Mouse (Mus musculus) ES-E14 (cell line): ENCODE data around the gene Lpp. TPM values are rescaled to one million over a fixed set of nuclear protein-coding genes. Genes with fewer than 3 reads are reported as not detected.

ENCODE experiments used
- DNase-seq: peaks from one replicate; pipeline ENCODE4 v3.0.0-alpha.2; 2013; ENCODE audit warnings: low read depth, low spot score
- H3K27ac ChIP-seq: 2 replicates; pipeline ENCODE4 v1.5.1; 2012; ENCODE audit warnings: low read depth, mild to moderate bottlenecking, low read length, moderate library complexity, mixed read lengths; ENCODE audit not compliant: poor library complexity, insufficient read depth, severe bottlenecking
- H3K36me3 ChIP-seq: 2 replicates; pipeline ENCODE4 v1.6.1; 2012; ENCODE audit warnings: mild to moderate bottlenecking, low read length, moderate library complexity, mixed read lengths; ENCODE audit not compliant: control insufficient read depth, poor library complexity, insufficient read depth, severe bottlenecking
- H3K4me1 ChIP-seq, 2 experiments: fragments of 150-350 bp in 1 of 2; sonication (generic) in 1 of 2; 2 replicates each; pipeline ENCODE4 v1.6.1; 2012; ENCODE audit warnings: low read length in 2 of 2, mild to moderate bottlenecking in 1 of 2, mixed read lengths in 1 of 2; ENCODE audit not compliant: control insufficient read depth in 2 of 2, insufficient read depth in 2 of 2, poor library complexity in 1 of 2
- H3K4me3 ChIP-seq, 2 experiments: fragments of 150-350 bp in 1 of 2; sonication (generic) in 1 of 2; 2 replicates each; pipeline ENCODE4 v1.5.1; 2012; ENCODE audit warnings: low read length in 2 of 2, low read depth in 1 of 2, mild to moderate bottlenecking in 1 of 2, mixed read lengths in 1 of 2; ENCODE audit not compliant: insufficient read depth in 1 of 2, poor library complexity in 1 of 2, severe bottlenecking in 1 of 2
- H3K9ac ChIP-seq: 2 replicates; pipeline ENCODE4 v1.6.1; 2012; ENCODE audit warnings: low read depth, mild to moderate bottlenecking, low read length, mixed read lengths; ENCODE audit not compliant: poor library complexity, insufficient read depth, severe bottlenecking
- H3K9me3 ChIP-seq: fragments of 150-350 bp; sonication (generic); 2 replicates; pipeline ENCODE4 v1.6.1; 2012; ENCODE audit warnings: low read depth, mild to moderate bottlenecking, low read length; ENCODE audit not compliant: control insufficient read depth, insufficient read depth
- CHD2 ChIP-seq: IDR thresholded peaks from 2 replicates; pipeline ENCODE4 v1.6.1; 2014; ENCODE audit warnings: mild to moderate bottlenecking, low read depth, low read length, inconsistent platforms
- HCFC1 ChIP-seq: IDR thresholded peaks from 2 replicates; pipeline ENCODE4 v1.6.1; 2012; ENCODE audit warnings: low read length, inconsistent platforms, borderline replicate concordance; ENCODE audit not compliant: insufficient read depth
- MAFK ChIP-seq: IDR thresholded peaks from 2 replicates; pipeline ENCODE4 v1.6.1; 2014; ENCODE audit warnings: mild to moderate bottlenecking, low read depth, low read length, inconsistent platforms; ENCODE audit not compliant: insufficient read depth
- ZC3H11A ChIP-seq: IDR thresholded peaks from 2 replicates; pipeline ENCODE4 v1.6.1; 2012; ENCODE audit warnings: low read depth, mild to moderate bottlenecking, inconsistent platforms, low read length, borderline replicate concordance
- ZNF384 ChIP-seq: IDR thresholded peaks from 2 replicates; pipeline ENCODE4 v1.6.1; 2012; ENCODE audit warnings: low read depth, low read length, inconsistent platforms
- in situ Hi-C, 2 experiments: fragments of 600-800 bp; cut with MboI; formaldehyde crosslinking; loops; one replicate each; pipeline ENCODE4 v1.15.1; 2025; ENCODE audit warnings: low sequenced_read_pairs in 2 of 2, inconsistent platforms in 1 of 2; ENCODE audit not compliant: unreplicated experiment in 2 of 2
- total RNA-seq: library from RNA; depleted of rRNA; stranded (reverse); fragments of 300-350 nt; gene quantifications from 2 replicates; pipeline ENCODE4 v1.2.3, GENCODE M21; 2012

Lpp gene
- total RNA-seq, 1 experiment = 31.4 TPM

DNA sequence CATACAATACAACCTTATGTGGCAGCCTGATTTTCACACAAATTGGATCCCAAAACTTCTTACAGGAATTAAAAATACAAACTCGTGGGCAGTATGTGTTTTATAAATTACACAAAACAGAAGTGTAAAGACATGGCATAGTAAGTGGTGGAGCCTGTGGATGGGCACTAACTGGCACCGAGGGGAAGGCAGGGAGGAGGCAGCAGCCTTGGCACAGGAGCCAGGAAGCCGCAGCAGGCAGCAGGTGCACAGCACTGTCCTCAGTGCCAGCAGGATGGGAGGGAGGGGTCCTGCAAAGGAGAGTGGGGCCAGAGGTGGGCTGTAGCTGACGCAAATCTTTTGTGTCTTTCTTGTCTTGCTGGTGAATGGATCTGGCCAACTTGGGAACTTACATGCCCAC, 19.8 kb downstream of the Lpp start:
- Histone ChIP-seq H3K9me3 (no peaks in the 10 kb centered on the region), H3K4me1 (no peaks in the 10 kb centered on the region), H3K9ac (no peak overlapping the region), H3K27ac (no peak overlapping the region), H3K4me3 (no peak overlapping the region), H3K36me3 (no peaks in the 10 kb centered on the region)
- no peak for DNase-seq
- in situ Hi-C loops = no loop called here
- TF ChIP-seq ZNF384 = no peak
- no peak for TF ChIP-seq MAFK

DNA sequence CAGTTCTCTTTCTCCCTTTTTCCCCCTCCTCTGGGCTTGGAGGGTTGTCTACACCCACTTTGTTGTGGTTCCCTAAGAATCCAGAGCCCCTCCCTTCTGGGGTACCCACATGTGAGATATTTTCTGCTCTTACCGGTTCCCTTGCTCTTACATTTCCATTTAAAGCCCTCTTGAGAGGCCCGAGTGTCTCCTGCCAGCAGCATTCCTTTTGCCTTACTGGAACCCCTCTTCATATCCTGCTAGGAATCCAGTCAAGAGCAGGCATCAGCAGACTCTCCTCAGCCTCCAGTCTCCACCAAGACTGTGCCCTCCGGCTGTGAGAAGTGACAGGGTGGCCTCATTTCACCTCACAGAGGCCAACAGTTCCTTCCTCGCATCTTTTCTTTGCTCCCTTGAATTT, 24.7 kb downstream of the Lpp start:
- Histone ChIP-seq H3K4me3 (no peak overlapping the region), H3K4me1 (0 out of 4 replicates have a peak, but pooled peaks cover 0 to 6% of the 10 kb centered on the region in 2 experiments), H3K9ac (no peak overlapping the region), H3K27ac (no peak overlapping the region), H3K36me3 (no peaks in the 10 kb centered on the region), H3K9me3 (no peaks in the 10 kb centered on the region)
- no peak for DNase-seq
- in situ Hi-C loops = no loop called here
- TF ChIP-seq ZC3H11A (no peak), ZNF384 (no peak), MAFK (no peak), CHD2 (no peak), HCFC1 (no peak)

DNA sequence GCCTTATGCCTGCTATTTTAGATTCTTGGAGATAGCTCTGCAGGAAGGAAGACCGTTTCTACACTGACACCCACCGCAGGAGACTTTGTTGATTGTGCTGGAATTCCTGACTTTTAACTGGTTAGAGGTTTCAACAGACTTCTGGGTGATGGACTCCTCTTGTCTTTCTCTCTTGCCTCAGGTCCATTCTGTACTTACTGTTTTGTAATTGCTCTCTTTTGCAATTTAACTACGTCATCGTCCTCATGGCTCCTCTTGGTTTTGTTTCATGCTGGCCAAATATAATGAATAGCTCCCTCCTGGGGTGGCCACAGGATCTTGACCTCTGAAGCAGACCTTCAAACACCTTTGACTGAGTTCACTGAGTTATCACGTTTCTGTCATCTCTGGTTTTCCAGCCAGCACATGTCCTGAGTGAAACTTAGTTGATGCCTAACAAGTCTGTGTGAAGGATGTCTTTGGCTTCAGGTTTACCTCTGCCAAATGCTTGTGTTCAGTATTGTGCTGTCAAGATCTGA, 27.4 kb downstream of the Lpp start:
- in situ Hi-C loops = no loop called here
- TF ChIP-seq ZNF384 (no peak), MAFK (no peak), CHD2 (no peak), HCFC1 (no peak), ZC3H11A (no peak)

DNA sequence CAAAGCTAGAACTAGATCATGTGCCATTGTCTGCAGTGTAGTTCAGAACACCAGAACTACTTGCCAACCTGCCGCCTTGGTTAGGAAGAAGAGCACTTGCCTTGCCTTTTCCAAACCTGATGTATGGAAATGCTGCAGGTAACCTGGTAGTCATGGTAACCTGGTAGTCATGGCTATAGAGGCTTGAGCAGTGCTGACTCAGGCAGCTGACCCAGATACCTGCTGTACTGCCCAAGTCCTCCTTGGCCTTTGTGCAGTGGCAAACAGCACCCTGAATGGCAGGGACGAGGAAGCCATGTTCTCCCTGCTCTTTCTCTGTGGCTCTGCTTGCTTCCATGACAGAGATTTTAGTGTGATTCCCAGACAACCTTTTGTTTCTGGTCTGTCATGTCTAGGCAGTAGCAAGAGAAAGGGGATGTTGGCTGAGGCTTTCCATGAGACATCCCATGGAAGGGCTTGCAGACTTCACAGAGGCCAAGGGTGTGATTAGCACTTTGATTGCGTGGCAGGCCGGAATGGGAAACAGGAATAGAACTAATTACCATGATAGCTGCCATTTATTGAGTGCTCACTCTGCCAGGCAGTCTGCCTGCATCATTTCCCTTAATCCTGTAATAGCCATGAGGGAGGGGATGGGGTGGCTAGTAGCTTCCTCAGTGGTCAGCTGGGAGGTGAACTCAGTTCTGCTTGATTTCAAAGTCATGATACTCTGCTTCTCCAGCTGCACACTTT, 28.5 kb downstream of the Lpp start:
- Histone ChIP-seq H3K4me3 (no peak overlapping the region), H3K4me1 (0 out of 4 replicates have a peak, but pooled peaks cover 0 to 6% of the 10 kb centered on the region in 2 experiments), H3K9ac (no peak overlapping the region), H3K27ac (no peak overlapping the region), H3K36me3 (no peaks in the 10 kb centered on the region), H3K9me3 (no peaks in the 10 kb centered on the region)
- no peak for DNase-seq
- in situ Hi-C loops = no loop called here
- TF ChIP-seq CHD2 (no peak), MAFK (no peak), ZC3H11A (no peak), HCFC1 (no peak), ZNF384 (no peak)

More for the DNA sequence above, 27.4 kb downstream of the Lpp start:
- Histone ChIP-seq H3K27ac (no peak overlapping the region), H3K9me3 (no peaks in the 10 kb centered on the region), H3K4me1 (0 out of 4 replicates have a peak, but pooled peaks cover 0 to 6% of the 10 kb centered on the region in 2 experiments), H3K4me3 (no peak overlapping the region), H3K9ac (no peak overlapping the region), H3K36me3 (no peaks in the 10 kb centered on the region)
- no peak for DNase-seq

DNA sequence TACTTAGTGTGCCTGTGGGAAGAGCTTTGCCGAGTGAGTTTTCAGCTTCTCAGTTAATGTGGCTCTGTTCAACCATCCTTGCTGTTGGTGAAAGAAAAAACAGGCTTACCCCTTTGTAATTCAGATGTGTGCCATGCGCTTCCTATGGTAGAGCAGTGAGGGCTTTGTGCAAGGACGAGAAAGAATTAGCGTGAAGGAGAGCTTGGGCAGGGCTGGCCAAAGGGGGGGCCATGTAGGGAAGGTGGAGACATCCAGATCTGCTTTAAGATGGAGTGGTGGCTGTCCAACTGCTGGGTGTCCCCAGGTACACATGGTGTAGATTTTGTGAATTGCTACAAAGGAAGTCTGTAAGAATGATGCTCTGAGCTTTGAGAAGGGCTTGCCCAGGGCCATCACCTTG, 29.9 kb downstream of the Lpp start:
- H3K9me3 ChIP-seq = no peaks in the 10 kb centered on the region
- in situ Hi-C loops = no loop called here
- 0 out of 4 replicates have a peak, but pooled peaks cover 0 to 6% of the 10 kb centered on the region in 2 experiments for H3K4me1 ChIP-seq
- TF ChIP-seq HCFC1 (no peak), CHD2 (no peak), ZC3H11A (no peak), ZNF384 (no peak), MAFK (no peak)
- no peaks in the 10 kb centered on the region for H3K36me3 ChIP-seq
- H3K9ac ChIP-seq = no peak overlapping the region
- no peak overlapping the region for H3K27ac ChIP-seq
- H3K4me3 ChIP-seq = no peak overlapping the region
- no peak for DNase-seq
